Mouse (Mus musculus) lung, adult 2 months (tissue): ENCODE measurements around the gene Tas1r3.

Experiments
- CTCF ChIP-seq: fragments of 200-500 bp; IDR thresholded peaks from 2 replicates; pipeline ENCODE4 v1.5.1; 2011; ENCODE audit warnings: mild to moderate bottlenecking, low read length, control low read depth; ENCODE audit not compliant: insufficient read depth
- POLR2A ChIP-seq: fragments of 200-500 bp; IDR thresholded peaks from 2 replicates; pipeline ENCODE4 v1.6.1; 2011; ENCODE audit warnings: low read depth, mild to moderate bottlenecking, control low read depth, low read length, borderline replicate concordance; ENCODE audit errors: extremely low read depth

DNA sequence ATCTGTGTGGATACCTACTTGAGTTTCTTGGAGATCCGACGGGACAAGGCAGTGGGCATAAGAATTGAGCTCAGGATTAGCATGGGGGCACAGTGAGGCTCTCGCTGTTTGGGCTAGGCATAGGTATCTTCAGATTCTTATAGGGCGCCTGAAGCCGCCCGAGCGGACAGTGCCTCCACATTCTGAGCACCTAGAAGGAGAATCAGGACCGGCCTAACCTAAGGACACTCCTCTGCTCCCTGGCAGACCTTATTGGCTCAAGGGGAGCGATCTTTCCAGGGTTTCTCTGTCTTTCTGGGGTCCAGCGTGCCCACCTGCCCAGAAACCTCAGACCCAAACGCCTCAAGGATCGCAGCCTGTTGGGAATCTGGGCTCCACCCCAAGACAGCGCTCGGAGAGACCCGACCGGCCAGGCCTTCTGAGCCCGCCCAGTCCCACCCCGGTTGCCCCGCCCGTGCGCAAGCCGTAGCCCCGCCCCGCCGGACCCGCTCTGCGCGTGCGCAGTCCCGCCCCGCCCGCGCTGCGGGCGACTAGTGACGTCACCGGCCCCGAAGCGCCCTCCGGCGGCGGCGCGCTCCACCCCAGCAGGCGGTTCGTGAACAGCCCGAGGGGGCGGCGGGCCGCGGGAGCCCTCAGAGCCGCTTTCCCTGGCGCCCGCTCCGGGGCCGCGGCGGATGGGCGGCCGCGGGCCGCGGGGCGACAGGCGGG, 16.1 kb downstream of the Tas1r3 start, which contains the start of gene Dvl1:
- peak; percentile 87 for TF ChIP-seq POLR2A
- TF ChIP-seq CTCF, result no peak
